Mouse (Mus musculus) intestine, embryonic 15.5 days (tissue): Measurements from ENCODE around the gene Epb41l3. TPM values are rescaled to one million over a fixed set of nuclear protein-coding genes. Genes with fewer than 3 reads are reported as not detected.
A peak's percentile ranks its signal among the peaks of the same experiment; 100 is the strongest.

Experiments
- ATAC-seq: fragments of 200-750 bp; cut with Nextera tagmentation; 2 replicates; pipeline ENCODE4 v1.8.0; 2017; ENCODE audit warnings: moderate TSS enrichment, moderate library complexity
- H3K27ac ChIP-seq: fragments of 300-500 bp; sonication (generic); 2 replicates; pipeline ENCODE4 v1.5.1; 2015; ENCODE audit warnings: mild to moderate bottlenecking, inconsistent platforms
- H3K27me3 ChIP-seq: fragments of 300-500 bp; sonication (generic); replicated peaks from 2 replicates; pipeline ENCODE4 v1.6.1; 2015; ENCODE audit warnings: inconsistent platforms
- H3K36me3 ChIP-seq: fragments of 300-500 bp; sonication (generic); 2 replicates; pipeline ENCODE4 v1.6.1; 2015; ENCODE audit warnings: inconsistent platforms
- H3K4me1 ChIP-seq: fragments of 300-500 bp; sonication (generic); replicated peaks from 2 replicates; pipeline ENCODE4 v1.6.1; 2015; ENCODE audit warnings: inconsistent platforms
- H3K4me2 ChIP-seq: fragments of 300-500 bp; sonication (generic); replicated peaks from 2 replicates; pipeline ENCODE4 v1.6.1; 2015; ENCODE audit warnings: mild to moderate bottlenecking, inconsistent platforms
- H3K4me3 ChIP-seq: fragments of 300-500 bp; sonication (generic); replicated peaks from 2 replicates; pipeline ENCODE4 v1.5.1; 2015; ENCODE audit warnings: inconsistent platforms
- H3K9ac ChIP-seq: fragments of 300-500 bp; sonication (generic); 2 replicates; pipeline ENCODE4 v1.6.1; 2015; ENCODE audit warnings: inconsistent platforms
- H3K9me3 ChIP-seq: fragments of 300-500 bp; sonication (generic); 2 replicates; pipeline ENCODE4 v1.6.1; 2016; ENCODE audit warnings: inconsistent platforms
- WGBS: fragments of 180-500 bp; shearing (Covaris S2); methylation state at CpG from one replicate; pipeline ENCODE4 v1.1.7; 2015; 5-methylcytosine and 5-hydroxymethylcytosine counted together
- polyA plus RNA-seq: library from polyadenylated mRNA; unstranded; fragments of >200 nt; fragmentation: Nextera tagmentation; extraction: Ambion mirVana; gene quantifications from 2 replicates; pipeline ENCODE4 v1.2.1, GENCODE M21; 2015

Gene Epb41l3
- polyA plus RNA-seq, 1 experiment from 2014 or later: 131 TPM

DNA sequence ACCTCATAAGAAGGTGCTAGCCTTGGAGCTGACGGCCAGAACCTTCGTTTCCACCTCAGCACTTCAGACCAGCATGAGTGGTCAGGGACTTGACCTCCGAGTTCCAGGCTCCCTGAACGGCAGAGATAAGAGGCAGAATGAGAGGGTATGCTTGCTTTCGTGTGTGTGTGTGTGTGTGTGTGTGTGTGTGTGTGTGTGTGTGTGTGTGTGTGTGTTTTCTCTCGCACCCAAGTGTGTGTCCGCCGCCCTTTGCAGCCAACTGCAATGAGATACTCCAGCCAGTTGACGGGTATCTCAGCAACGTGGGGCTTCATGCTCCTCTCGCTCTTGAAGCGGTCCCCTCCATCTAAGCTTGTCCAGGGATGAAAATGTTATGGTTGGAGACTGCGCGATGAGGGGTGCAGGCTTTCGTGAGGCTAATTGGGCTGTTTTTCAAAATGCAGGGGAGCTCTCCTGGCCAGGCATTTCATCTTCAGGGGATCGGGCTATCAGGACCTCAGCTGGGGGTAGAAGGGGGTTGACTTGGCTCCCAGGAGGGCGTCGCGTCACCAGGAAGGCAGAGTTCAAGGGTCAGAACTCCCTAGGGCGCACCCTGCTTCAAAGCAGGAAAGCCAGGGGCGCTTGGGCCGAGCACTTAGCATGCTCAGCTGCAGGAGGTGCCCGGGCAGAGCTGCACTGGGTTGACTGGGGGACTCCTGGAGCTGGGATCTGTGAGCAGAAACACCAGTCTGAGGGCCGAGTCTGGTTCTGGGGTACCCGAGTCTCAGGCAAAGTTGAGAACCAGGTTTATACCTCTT is 1.5 kb downstream of the Epb41l3 start:
- H3K4me1 ChIP-seq: peaks cover 10% of the 10 kb centered on the region; the same call in 1 of the 2 replicates
- no peaks in the 10 kb centered on the region for H3K36me3 ChIP-seq
- peak; percentile 44 for ATAC-seq
- WGBS: 3% methylated on average over 25 of the region's 25 CpGs
- H3K9me3 ChIP-seq: no peaks in the 10 kb centered on the region
- H3K4me2 ChIP-seq: peak overlapping the region; percentile 91
- H3K9ac ChIP-seq: peak overlapping the region; percentile 60
- H3K27me3 ChIP-seq: 0 out of 2 replicates have a peak, but pooled peaks cover 18% of the 10 kb centered on the region
- H3K4me3 ChIP-seq: peak overlapping the region; percentile 62
- 0 out of 2 replicates have a peak overlapping the region, but pooled peaks have one; percentile 72 for H3K27ac ChIP-seq

DNA sequence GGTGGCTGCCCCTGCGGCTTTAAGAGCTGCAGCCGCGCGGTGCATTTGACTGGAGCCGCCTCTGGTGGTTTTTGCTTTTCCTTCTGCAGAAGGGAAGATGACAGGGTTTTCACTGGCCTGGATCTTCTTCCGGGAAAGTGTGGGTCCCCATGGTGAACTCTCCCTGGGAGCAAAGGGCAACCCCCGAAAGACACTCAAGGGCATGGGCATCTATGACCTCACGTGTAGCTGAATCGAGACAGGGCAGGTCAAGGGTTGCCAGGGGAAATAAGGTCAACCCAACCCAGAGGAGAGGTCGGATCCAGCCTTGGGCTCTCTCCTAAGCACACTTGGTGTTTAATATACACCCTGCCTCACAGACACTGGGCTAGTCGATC is 2.0 kb downstream of the Epb41l3 start:
- WGBS: 18% methylated on average over 11 of the region's 11 CpGs
- no peak for ATAC-seq
- H3K9ac ChIP-seq: peak overlapping the region; percentile 30; the same call in 1 of the 2 replicates
- 0 out of 2 replicates have a peak overlapping the region, but pooled peaks have one; percentile 72 for H3K27ac ChIP-seq
- peak overlapping the region; percentile 62 for H3K4me3 ChIP-seq
- no peaks in the 10 kb centered on the region for H3K36me3 ChIP-seq
- H3K9me3 ChIP-seq: no peaks in the 10 kb centered on the region
- H3K4me1 ChIP-seq: peaks cover 10% of the 10 kb centered on the region; the same call in 1 of the 2 replicates
- H3K4me2 ChIP-seq: peak overlapping the region; percentile 91
- H3K27me3 ChIP-seq: 0 out of 2 replicates have a peak, but pooled peaks cover 18% of the 10 kb centered on the region

DNA sequence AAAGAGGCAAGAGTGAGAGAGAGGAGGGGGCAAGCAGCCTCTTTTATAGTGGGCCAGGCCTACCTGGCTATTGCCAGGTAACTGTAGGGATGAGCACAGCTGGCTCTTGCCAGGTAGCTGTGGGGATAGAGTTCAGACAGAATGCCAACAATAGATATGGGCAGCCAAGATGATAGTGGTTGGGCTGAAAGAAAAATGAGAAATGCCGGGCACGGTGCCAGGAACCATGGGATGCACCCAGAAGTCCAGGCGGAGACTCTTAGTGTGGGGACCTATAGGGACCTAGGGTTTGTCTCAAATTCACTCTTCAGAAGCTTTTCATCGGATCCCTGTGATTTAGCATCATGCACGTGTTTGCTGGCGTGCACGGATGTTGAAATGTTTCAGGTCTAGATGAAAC is 6.8 kb downstream of the Epb41l3 start:
- 87% methylated on average over 7 of the region's 7 CpGs for WGBS
- Histone ChIP-seq H3K36me3 (no peaks in the 10 kb centered on the region), H3K27ac (no peak overlapping the region), H3K4me2 (no peak overlapping the region), H3K4me3 (no peak overlapping the region), H3K9me3 (no peaks in the 10 kb centered on the region), H3K9ac (no peak overlapping the region), H3K27me3 (0 out of 2 replicates have a peak, but pooled peaks cover 8% of the 10 kb centered on the region), H3K4me1 (no peaks in the 10 kb centered on the region)
- ATAC-seq: no peak

DNA sequence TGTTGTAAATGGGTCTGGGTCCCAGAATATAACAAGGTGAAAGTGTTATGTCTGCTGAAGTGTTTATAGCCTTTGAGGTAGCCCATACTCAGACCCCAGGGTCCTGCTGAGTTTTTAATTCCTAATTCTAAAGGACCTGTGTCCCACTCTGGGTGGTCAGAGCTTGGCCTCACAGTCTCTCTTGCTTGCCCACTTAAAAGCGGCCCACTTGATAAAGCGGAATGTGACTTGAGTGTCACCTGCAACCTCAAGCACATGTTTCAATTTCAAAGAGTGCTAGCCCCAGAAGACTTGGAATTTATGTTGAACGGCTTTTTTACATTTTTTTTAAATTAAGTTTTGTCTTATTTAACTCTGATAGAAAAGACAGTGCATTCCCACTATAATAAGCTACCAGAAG is 16.1 kb downstream of the Epb41l3 start:
- no peak overlapping the region for H3K4me2 ChIP-seq
- ATAC-seq: no peak
- no peaks in the 10 kb centered on the region for H3K36me3 ChIP-seq
- no peak overlapping the region for H3K4me3 ChIP-seq
- no peaks in the 10 kb centered on the region for H3K9me3 ChIP-seq
- WGBS: 89% methylated on average over 3 of the region's 3 CpGs
- H3K4me1 ChIP-seq: no peaks in the 10 kb centered on the region
- H3K27me3 ChIP-seq: no peaks in the 10 kb centered on the region
- H3K27ac ChIP-seq: no peak overlapping the region
- no peak overlapping the region for H3K9ac ChIP-seq

DNA sequence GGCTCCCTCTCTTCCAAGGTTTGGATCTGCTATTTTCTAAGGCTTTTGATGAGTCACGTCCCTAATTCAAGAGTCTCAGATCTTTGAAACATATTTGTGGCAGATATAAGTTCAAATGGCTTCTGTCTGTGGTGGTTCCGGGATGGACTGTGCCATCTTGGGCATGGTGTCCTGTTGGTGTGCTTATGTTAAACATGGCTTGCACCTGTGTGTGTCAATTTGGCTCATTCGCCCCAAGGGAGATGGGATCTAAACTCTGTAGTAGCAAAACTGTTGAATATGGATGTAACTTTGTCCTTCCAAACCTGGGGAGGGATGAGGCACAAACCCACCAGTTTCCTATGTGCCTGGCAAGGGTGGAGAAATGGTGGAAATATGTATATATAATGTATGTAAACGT is 21.6 kb downstream of the Epb41l3 start:
- Histone ChIP-seq H3K27ac (no peak overlapping the region), H3K27me3 (no peaks in the 10 kb centered on the region), H3K4me2 (no peak overlapping the region), H3K9me3 (no peaks in the 10 kb centered on the region), H3K9ac (no peak overlapping the region), H3K4me1 (no peaks in the 10 kb centered on the region), H3K36me3 (no peaks in the 10 kb centered on the region), H3K4me3 (no peak overlapping the region)
- no peak for ATAC-seq
- 87% methylated on average over 4 of the region's 4 CpGs for WGBS

DNA sequence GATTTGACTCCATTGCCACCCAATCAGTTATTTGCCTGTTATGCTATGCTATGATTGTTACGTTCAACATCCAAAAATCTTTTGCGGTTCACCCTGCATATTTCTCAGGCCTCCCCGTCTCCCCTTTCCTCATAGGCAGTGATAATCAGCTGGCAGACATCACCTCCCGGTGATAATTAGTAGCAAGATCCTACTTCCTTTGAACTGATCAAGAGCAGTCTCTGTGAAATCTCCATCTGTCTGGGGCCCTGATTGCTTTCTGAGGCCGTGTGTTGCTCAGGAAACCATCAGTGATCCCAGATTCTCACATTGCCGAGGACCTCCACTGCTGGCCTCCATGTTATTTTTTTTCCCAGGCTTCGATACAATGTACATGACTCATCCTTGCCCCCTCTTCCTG is 22.5 kb downstream of the Epb41l3 start:
- no peaks in the 10 kb centered on the region for H3K36me3 ChIP-seq
- no peak overlapping the region for H3K27ac ChIP-seq
- no peaks in the 10 kb centered on the region for H3K27me3 ChIP-seq
- H3K4me2 ChIP-seq: no peak overlapping the region
- H3K4me1 ChIP-seq: no peaks in the 10 kb centered on the region
- ATAC-seq: no peak
- H3K4me3 ChIP-seq: no peak overlapping the region
- H3K9ac ChIP-seq: no peak overlapping the region
- H3K9me3 ChIP-seq: no peaks in the 10 kb centered on the region
- 61% methylated on average over 7 of the region's 7 CpGs for WGBS

DNA sequence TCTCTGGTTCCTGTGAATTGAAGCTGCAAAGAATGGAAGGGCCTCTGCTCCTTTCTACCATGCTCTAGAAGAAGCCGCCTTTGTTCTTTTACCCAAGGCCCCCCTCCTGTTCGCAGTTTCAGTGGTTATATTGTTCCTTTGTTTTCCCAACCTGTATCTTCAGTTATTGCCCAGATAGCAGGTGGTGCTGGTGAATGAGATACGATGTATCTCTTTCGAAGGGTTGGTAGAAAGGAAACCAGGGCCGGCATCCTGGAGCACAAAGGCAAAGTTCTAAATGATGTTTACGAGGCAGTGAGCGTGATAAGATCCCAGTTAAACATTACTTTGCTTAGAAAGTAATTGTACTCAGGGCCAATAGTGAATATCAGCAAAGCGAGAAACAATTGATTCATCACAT is 27.8 kb downstream of the Epb41l3 start:
- H3K27ac ChIP-seq: no peak overlapping the region
- no peak overlapping the region for H3K4me3 ChIP-seq
- ATAC-seq: peak; percentile 46

DNA sequence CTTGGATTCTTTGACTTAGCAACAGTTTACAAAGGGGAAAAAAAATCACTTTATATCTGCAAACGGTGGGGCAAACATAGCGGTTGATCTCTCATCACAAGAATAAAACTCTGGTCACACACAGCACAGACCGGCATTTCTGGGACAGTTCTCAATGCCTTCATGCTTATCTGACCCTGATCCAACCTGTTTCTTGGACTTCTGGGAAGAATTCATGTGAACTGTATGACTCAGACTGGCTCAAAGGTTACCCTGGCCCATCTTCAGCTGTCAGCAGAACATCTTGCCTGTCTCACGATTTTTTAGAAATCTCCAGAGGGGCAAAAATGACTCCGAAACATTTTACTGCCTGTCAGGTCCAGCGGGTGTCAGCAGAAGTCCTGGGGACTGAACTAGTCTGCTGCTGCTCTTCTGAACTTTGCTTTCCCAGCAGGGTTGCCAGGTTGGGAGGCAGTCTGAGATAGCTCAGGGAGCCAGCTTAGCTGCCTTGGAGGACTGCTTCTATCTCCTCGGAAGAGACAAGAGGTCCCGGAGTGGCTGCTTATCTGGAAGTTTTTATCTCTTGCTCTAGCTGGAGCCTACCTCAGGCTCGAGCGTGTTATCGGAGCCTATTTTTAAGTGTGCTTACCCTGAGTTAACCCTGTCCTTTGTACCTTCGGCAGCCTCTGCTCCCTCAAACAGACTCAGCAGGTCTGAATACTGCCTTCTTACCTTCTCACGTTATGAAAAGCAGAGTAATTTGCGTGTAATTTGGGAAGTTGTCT is 29.7 kb downstream of the Epb41l3 start:
- H3K27me3 ChIP-seq: no peaks in the 10 kb centered on the region
- H3K4me1 ChIP-seq: peaks cover 3% of the 10 kb centered on the region; the same call in 1 of the 2 replicates
- WGBS: 40% methylated on average over 14 of the region's 14 CpGs
- peak; percentile 85 for ATAC-seq
- H3K9me3 ChIP-seq: no peaks in the 10 kb centered on the region
- H3K27ac ChIP-seq: no peak overlapping the region
- peak overlapping the region; percentile 36 for H3K4me2 ChIP-seq
- no peak overlapping the region for H3K4me3 ChIP-seq
- H3K36me3 ChIP-seq: no peaks in the 10 kb centered on the region
- no peak overlapping the region for H3K9ac ChIP-seq

More for the DNA sequence above, 27.8 kb downstream of the Epb41l3 start:
- no peaks in the 10 kb centered on the region for H3K36me3 ChIP-seq
- H3K4me1 ChIP-seq: peaks cover 3% of the 10 kb centered on the region; the same call in 1 of the 2 replicates
- no peak overlapping the region for H3K9ac ChIP-seq
- H3K9me3 ChIP-seq: no peaks in the 10 kb centered on the region
- no peak overlapping the region for H3K4me2 ChIP-seq
- WGBS: 57% methylated on average over 8 of the region's 8 CpGs
- H3K27me3 ChIP-seq: no peaks in the 10 kb centered on the region

DNA sequence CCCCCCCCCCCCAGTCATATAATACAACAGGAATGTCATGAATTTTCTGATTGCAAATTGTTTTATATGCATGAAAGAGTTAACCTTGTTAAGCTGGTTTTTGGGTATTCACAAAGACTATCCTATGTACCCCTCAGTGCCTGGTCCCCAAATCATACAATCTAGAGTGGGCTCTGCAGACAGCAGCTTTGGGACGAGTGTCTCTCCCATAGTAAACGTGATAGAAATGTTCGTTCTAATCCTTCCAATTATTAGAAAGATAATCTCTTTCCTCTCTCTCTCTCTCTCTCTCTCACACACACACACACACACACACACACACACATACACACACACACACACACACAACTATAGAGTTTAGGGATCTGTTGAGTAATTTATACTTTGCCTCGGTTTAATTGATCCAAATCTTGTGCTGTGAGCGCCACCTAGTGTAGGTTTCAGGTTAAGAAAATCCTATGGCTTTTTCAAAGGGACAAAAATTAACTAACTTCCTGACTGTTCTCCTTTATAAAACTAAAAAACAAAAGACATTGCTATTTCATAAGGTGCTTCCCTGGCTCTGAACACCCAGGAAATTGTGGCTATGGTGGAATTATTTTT is 30.4 kb downstream of the Epb41l3 start:
- Histone ChIP-seq H3K9me3 (no peaks in the 10 kb centered on the region), H3K4me2 (peak overlapping the region; percentile 36), H3K9ac (no peak overlapping the region), H3K27me3 (no peaks in the 10 kb centered on the region), H3K4me1 (peaks cover 3% of the 10 kb centered on the region; the same call in 1 of the 2 replicates), H3K4me3 (no peak overlapping the region), H3K27ac (no peak overlapping the region), H3K36me3 (no peaks in the 10 kb centered on the region)
- ATAC-seq: peak; percentile 8; the same call in 1 of the 2 replicates
- WGBS: 26% methylated on average over 5 of the region's 5 CpGs

DNA sequence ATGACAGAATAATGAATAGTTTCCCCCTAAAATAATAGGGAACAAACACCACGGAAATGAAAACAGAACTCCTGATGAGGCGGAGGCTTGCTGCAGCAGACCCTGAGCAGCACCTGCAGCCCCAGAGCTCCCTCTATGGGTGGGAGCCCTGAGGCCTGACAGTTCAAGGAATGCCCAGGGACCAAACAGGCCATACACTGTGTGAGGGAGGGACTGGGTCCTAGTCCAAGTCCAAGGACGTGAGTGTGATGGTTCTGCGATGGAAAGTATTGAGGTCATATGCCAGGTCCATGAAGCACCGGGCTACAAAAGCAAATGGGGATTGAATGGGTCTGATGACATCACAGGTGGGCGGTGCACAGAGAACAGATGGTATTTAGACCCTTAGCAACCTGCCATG is 33.7 kb downstream of the Epb41l3 start:
- H3K27ac ChIP-seq: no peak overlapping the region
- H3K36me3 ChIP-seq: no peaks in the 10 kb centered on the region
- ATAC-seq: no peak
- no peak overlapping the region for H3K9ac ChIP-seq
- no peaks in the 10 kb centered on the region for H3K9me3 ChIP-seq
- H3K4me2 ChIP-seq: no peak overlapping the region
- peaks cover 3% of the 10 kb centered on the region; the same call in 1 of the 2 replicates for H3K4me1 ChIP-seq
- H3K27me3 ChIP-seq: no peaks in the 10 kb centered on the region
- WGBS: 56% methylated on average over 6 of the region's 6 CpGs
- H3K4me3 ChIP-seq: no peak overlapping the region

DNA sequence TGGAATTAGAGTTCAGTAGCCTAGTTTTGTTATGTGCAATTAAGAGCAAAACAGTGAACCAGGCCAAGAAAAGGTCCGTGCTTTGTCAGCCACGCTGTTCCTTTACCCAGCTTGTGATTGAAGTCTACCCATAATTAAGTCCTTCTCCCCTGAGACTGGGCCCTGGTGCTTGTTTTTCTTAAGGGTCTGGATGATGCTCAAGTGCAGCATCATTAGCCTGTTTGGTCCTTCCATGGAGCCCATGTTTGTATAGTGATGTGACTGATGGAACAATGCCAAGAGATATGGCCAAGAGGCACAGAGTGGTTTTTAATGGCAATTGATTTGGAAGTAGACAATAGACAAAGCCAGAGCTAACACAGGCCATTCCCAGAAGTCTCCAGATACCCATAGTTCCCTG is 36.7 kb downstream of the Epb41l3 start:
- 76% methylated on average over 2 of the region's 2 CpGs for WGBS
- H3K4me2 ChIP-seq: no peak overlapping the region
- no peaks in the 10 kb centered on the region for H3K9me3 ChIP-seq
- H3K36me3 ChIP-seq: no peaks in the 10 kb centered on the region
- H3K4me1 ChIP-seq: no peaks in the 10 kb centered on the region
- H3K27ac ChIP-seq: no peak overlapping the region
- H3K4me3 ChIP-seq: no peak overlapping the region
- no peak overlapping the region for H3K9ac ChIP-seq
- no peak for ATAC-seq
- no peaks in the 10 kb centered on the region for H3K27me3 ChIP-seq

DNA sequence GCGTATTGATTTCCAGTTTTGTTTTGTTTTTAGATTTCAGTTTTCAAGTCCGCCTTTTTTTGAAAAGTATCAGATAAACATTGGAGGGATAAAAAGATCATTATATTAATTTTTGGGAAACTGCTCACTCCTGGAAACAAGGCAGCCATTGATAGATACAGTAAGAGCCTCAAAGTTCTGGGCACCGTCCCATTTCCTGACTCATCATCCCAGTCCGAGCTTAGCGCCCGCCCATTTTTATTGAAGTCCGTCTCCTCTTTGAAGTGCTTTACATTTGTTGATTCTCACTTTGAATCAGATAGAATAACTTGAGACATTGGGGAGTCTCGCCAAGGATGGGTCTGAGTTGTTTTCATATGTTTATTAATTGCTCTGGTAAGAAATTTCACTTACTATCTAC is 43.7 kb downstream of the Epb41l3 start:
- Histone ChIP-seq H3K9ac (no peak overlapping the region), H3K4me2 (no peak overlapping the region), H3K27me3 (no peaks in the 10 kb centered on the region), H3K27ac (no peak overlapping the region), H3K9me3 (no peaks in the 10 kb centered on the region), H3K4me1 (peaks cover 5% of the 10 kb centered on the region), H3K36me3 (no peaks in the 10 kb centered on the region), H3K4me3 (no peak overlapping the region)
- 76% methylated on average over 8 of the region's 8 CpGs for WGBS
- no peak for ATAC-seq
